Mouse (Mus musculus) forebrain, embryonic 11.5 days (tissue): ENCODE data around the gene Arhgap27. TPM values are rescaled to one million over a fixed set of nuclear protein-coding genes. Genes with fewer than 3 reads are reported as not detected.

ENCODE experiments used
- ATAC-seq: fragments of 200-750 bp; cut with Nextera tagmentation; replicated peaks from 2 replicates; pipeline ENCODE4 v1.8.0; 2017; ENCODE audit warnings: moderate TSS enrichment; ENCODE audit not compliant: low FRiP score
- DNase-seq: peaks from one replicate; pipeline ENCODE4 v3.0.0-alpha.2; 2017; ENCODE audit warnings: low spot score
- H3K27ac ChIP-seq: fragments of 300-500 bp; sonication (generic); 2 replicates; pipeline ENCODE4 v1.5.1; 2014; ENCODE audit warnings: low read depth, low read length
- H3K27me3 ChIP-seq: fragments of 300-500 bp; sonication (generic); 2 replicates; pipeline ENCODE4 v1.6.1; 2014; ENCODE audit warnings: mild to moderate bottlenecking, low read length, mixed read lengths; ENCODE audit not compliant: control insufficient read depth, insufficient read depth
- H3K36me3 ChIP-seq: fragments of 300-500 bp; sonication (generic); 2 replicates; pipeline ENCODE4 v1.6.1; 2014; ENCODE audit warnings: mild to moderate bottlenecking, low read length, moderate library complexity, mixed read lengths; ENCODE audit not compliant: control insufficient read depth, insufficient read depth
- H3K4me1 ChIP-seq: fragments of 300-500 bp; sonication (generic); replicated peaks from 2 replicates; pipeline ENCODE4 v1.6.1; 2014; ENCODE audit warnings: low read length, mixed read lengths; ENCODE audit not compliant: control insufficient read depth, insufficient read depth
- H3K4me2 ChIP-seq: fragments of 300-500 bp; sonication (generic); 2 replicates; pipeline ENCODE4 v1.6.1; 2014; ENCODE audit warnings: low read depth, mild to moderate bottlenecking, low read length, moderate library complexity, mixed read lengths; ENCODE audit not compliant: severe bottlenecking
- H3K4me3 ChIP-seq: fragments of 300-500 bp; sonication (generic); 2 replicates; pipeline ENCODE4 v1.5.1; 2014; ENCODE audit warnings: low read depth, low read length
- H3K9ac ChIP-seq: fragments of 300-500 bp; sonication (generic); 2 replicates; pipeline ENCODE4 v1.6.1; 2014; ENCODE audit warnings: low read length
- H3K9me3 ChIP-seq: fragments of 300-500 bp; sonication (generic); 2 replicates; pipeline ENCODE4 v1.6.1; 2016; ENCODE audit warnings: low read length, mixed read lengths; ENCODE audit not compliant: control insufficient read depth
- WGBS: fragments of 180-500 bp; shearing (Covaris S2); extraction: QIAGEN DNeasy Blood & Tissue Kit; methylation state at CpG from one replicate; pipeline ENCODE4 v1.1.7; 2014; 5-methylcytosine and 5-hydroxymethylcytosine counted together
- polyA plus RNA-seq: library from polyadenylated mRNA; unstranded; fragments of >200 nt; fragmentation: Nextera tagmentation; extraction: Ambion mirVana; gene quantifications from 2 replicates; pipeline ENCODE4 v1.2.1, GENCODE M21; 2014

The Arhgap27 gene
- polyA plus RNA-seq, 1 experiment from 2014 or later = 3.2 TPM

- H3K4me3 ChIP-seq = no peak overlapping the region
- no peak for DNase-seq
- H3K9me3 ChIP-seq = no peaks in the 10 kb centered on the region
- no peaks in the 10 kb centered on the region for H3K4me1 ChIP-seq
- no peak overlapping the region for H3K9ac ChIP-seq
- H3K4me2 ChIP-seq = no peak overlapping the region
- no peak overlapping the region for H3K27ac ChIP-seq
- no peaks in the 10 kb centered on the region for H3K27me3 ChIP-seq
- no peaks in the 10 kb centered on the region; the same call in 1 of the 2 replicates for H3K36me3 ChIP-seq
- ATAC-seq = no peak
Observed at GRCm38 (mm10) chr11:103404618-103405017, 41.1 kb upstream of the Arhgap27 start.

GRCm38 (mm10) chr11:103403776-103404175 lies 40.3 kb upstream of the Arhgap27 start:
- H3K9ac ChIP-seq = no peak overlapping the region
- no peaks in the 10 kb centered on the region for H3K4me1 ChIP-seq
- H3K27ac ChIP-seq = no peak overlapping the region
- H3K27me3 ChIP-seq = no peaks in the 10 kb centered on the region
- DNase-seq (no peak), ATAC-seq (no peak)
- H3K9me3 ChIP-seq = no peaks in the 10 kb centered on the region
- WGBS = 69% methylated on average over 4 of the region's 4 CpGs
- no peak overlapping the region for H3K4me2 ChIP-seq
- no peaks in the 10 kb centered on the region; the same call in 1 of the 2 replicates for H3K36me3 ChIP-seq
- H3K4me3 ChIP-seq = no peak overlapping the region

- ATAC-seq = no peak
Observed at GRCm38 (mm10) chr11:103402738-103403137, 39.2 kb upstream of the Arhgap27 start.

GRCm38 (mm10) chr11:103402198-103402597 lies 38.7 kb upstream of the Arhgap27 start:
- Histone ChIP-seq H3K9ac (no peak overlapping the region), H3K9me3 (no peaks in the 10 kb centered on the region), H3K36me3 (no peaks in the 10 kb centered on the region; the same call in 1 of the 2 replicates), H3K4me3 (no peak overlapping the region), H3K27me3 (no peaks in the 10 kb centered on the region), H3K4me1 (no peaks in the 10 kb centered on the region), H3K27ac (no peak overlapping the region), H3K4me2 (no peak overlapping the region)
- no peak for DNase-seq
- no peak for ATAC-seq
- WGBS = 44% methylated on average over 2 of the region's 2 CpGs

More at GRCm38 (mm10) chr11:103402738-103403137, 39.2 kb upstream of the Arhgap27 start:
- H3K4me1 ChIP-seq = no peaks in the 10 kb centered on the region
- no peak overlapping the region for H3K9ac ChIP-seq
- no peak overlapping the region for H3K4me3 ChIP-seq
- H3K36me3 ChIP-seq = no peaks in the 10 kb centered on the region; the same call in 1 of the 2 replicates
- no peaks in the 10 kb centered on the region for H3K27me3 ChIP-seq
- 91% methylated on average over 5 of the region's 5 CpGs for WGBS
- no peak overlapping the region for H3K4me2 ChIP-seq
- no peak for DNase-seq
- no peak overlapping the region for H3K27ac ChIP-seq
- no peaks in the 10 kb centered on the region for H3K9me3 ChIP-seq

GRCm38 (mm10) chr11:103399986-103400385 lies 36.5 kb upstream of the Arhgap27 start:
- no peaks in the 10 kb centered on the region; the same call in 1 of the 2 replicates for H3K36me3 ChIP-seq
- no peaks in the 10 kb centered on the region for H3K4me1 ChIP-seq

GRCm38 (mm10) chr11:103399050-103399449 lies 35.6 kb upstream of the Arhgap27 start:
- DNase-seq (no peak), ATAC-seq (no peak)
- Histone ChIP-seq H3K4me3 (no peak overlapping the region), H3K27ac (no peak overlapping the region), H3K9ac (no peak overlapping the region), H3K27me3 (no peaks in the 10 kb centered on the region), H3K4me2 (no peak overlapping the region), H3K4me1 (no peaks in the 10 kb centered on the region), H3K36me3 (no peaks in the 10 kb centered on the region; the same call in 1 of the 2 replicates), H3K9me3 (no peaks in the 10 kb centered on the region)
- 88% methylated on average over 3 of the region's 3 CpGs for WGBS

More at GRCm38 (mm10) chr11:103399986-103400385, 36.5 kb upstream of the Arhgap27 start:
- no peak overlapping the region for H3K4me3 ChIP-seq
- H3K27ac ChIP-seq = no peak overlapping the region
- DNase-seq (no peak), ATAC-seq (no peak)
- WGBS = 95% methylated on average over 4 of the region's 4 CpGs
- no peak overlapping the region for H3K4me2 ChIP-seq
- H3K9ac ChIP-seq = no peak overlapping the region
- H3K27me3 ChIP-seq = no peaks in the 10 kb centered on the region
- H3K9me3 ChIP-seq = no peaks in the 10 kb centered on the region

GRCm38 (mm10) chr11:103396682-103397081 lies 33.2 kb upstream of the Arhgap27 start:
- ATAC-seq (no peak), DNase-seq (no peak)
- no peak overlapping the region for H3K9ac ChIP-seq
- WGBS = 96% methylated on average over 4 of the region's 4 CpGs
- H3K36me3 ChIP-seq = no peaks in the 10 kb centered on the region; the same call in 1 of the 2 replicates
- H3K27me3 ChIP-seq = no peaks in the 10 kb centered on the region
- H3K27ac ChIP-seq = no peak overlapping the region
- H3K4me1 ChIP-seq = no peaks in the 10 kb centered on the region
- no peak overlapping the region for H3K4me2 ChIP-seq
- H3K9me3 ChIP-seq = no peaks in the 10 kb centered on the region
- H3K4me3 ChIP-seq = no peak overlapping the region

- H3K9me3 ChIP-seq = no peaks in the 10 kb centered on the region
- no peaks in the 10 kb centered on the region; the same call in 1 of the 2 replicates for H3K36me3 ChIP-seq
- WGBS = 98% methylated on average over 4 of the region's 4 CpGs
- no peaks in the 10 kb centered on the region for H3K4me1 ChIP-seq
- no peaks in the 10 kb centered on the region for H3K27me3 ChIP-seq
- no peak for DNase-seq
- H3K27ac ChIP-seq = no peak overlapping the region
- no peak for ATAC-seq
- H3K9ac ChIP-seq = no peak overlapping the region
- no peak overlapping the region for H3K4me3 ChIP-seq
- no peak overlapping the region for H3K4me2 ChIP-seq
Observed at GRCm38 (mm10) chr11:103396236-103396635, 32.7 kb upstream of the Arhgap27 start.

- H3K9me3 ChIP-seq = no peaks in the 10 kb centered on the region
- H3K4me2 ChIP-seq = no peak overlapping the region
- H3K9ac ChIP-seq = no peak overlapping the region
- no peaks in the 10 kb centered on the region for H3K27me3 ChIP-seq
- ATAC-seq (no peak), DNase-seq (no peak)
- H3K36me3 ChIP-seq = no peaks in the 10 kb centered on the region; the same call in 1 of the 2 replicates
- H3K4me3 ChIP-seq = no peak overlapping the region
- H3K27ac ChIP-seq = no peak overlapping the region
- 89% methylated on average over 7 of the region's 7 CpGs for WGBS
- H3K4me1 ChIP-seq = no peaks in the 10 kb centered on the region
Observed at GRCm38 (mm10) chr11:103394604-103395003, 31.1 kb upstream of the Arhgap27 start.
